Mouse (Mus musculus) fibroblast of lung, adult 2 months (primary cell): ENCODE results near the gene Tent2.

Experiments
- DNase-seq: peaks from one replicate; pipeline ENCODE4 v3.0.0-alpha.2; 2011; ENCODE audit warnings: low read depth

The Tent2 gene

GRCm38 (mm10) chr13:93143819-93144283 lies 48.3 kb downstream of the Tent2 start:
- DNase-seq: peak; percentile 33

DNA sequence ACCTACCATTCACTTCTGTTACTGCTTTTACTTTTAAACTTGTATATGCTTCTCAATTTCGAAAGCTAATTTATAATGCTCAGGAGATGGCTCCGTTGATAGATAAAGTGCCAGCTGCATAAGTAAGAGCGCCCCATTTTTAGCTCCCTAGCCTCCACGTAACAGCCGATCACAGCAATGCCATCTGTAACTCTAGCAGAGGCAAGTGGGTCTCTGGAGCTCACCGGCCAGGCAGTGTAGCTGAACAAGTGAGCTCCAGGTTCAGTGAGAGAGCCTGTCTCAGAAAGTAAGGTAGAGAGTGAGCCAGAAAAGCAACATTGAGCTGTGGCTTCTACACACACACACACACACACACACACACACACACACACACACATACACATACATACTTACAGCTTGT lies 51.0 kb downstream of the Tent2 start:
- DNase-seq: no peak

DNA sequence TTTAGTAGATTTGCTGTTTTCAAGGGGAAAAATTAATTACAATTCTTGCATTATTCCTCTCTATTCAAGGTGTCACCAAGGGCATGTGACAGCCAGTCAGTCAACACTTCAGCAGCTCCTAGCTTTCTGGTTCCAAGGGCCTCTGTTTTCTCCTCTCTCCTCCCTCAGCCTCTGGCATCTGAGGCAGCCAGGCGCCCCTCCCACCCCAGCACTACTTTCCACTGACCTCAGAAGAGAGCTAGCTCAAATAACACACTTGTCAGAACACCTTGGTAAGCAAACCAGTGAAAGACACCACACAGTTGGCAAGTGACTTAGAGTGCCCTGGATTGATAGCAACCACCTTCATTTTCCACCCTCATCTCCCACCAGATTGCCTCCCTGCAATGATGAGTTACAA lies 54.1 kb downstream of the Tent2 start:
- no peak for DNase-seq

DNA sequence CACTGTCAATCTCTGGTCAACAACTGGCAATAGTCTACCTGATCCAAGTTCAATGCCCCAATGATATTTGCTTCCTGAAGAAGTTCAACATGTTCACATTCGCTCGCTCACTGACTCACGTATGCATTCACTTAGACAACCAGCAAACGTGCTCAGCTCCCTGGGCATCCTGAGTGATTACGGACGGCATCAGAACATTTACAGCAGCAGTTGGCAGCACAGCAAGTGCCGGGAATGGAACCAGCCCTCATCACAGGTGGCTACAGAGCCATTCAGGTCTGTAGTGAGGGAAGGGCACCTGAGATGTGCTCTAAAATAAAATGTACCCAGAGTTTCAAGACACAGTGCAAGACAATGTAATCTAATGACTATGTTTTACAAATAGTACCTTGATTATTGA lies 55.1 kb downstream of the Tent2 start:
- DNase-seq: no peak

- DNase-seq: no peak
These were observed 55.9 kb downstream of the Tent2 start for GRCm38 (mm10) chr13:93136251-93136650.

GRCm38 (mm10) chr13:93135501-93135900 lies 56.7 kb downstream of the Tent2 start:
- no peak for DNase-seq

DNA sequence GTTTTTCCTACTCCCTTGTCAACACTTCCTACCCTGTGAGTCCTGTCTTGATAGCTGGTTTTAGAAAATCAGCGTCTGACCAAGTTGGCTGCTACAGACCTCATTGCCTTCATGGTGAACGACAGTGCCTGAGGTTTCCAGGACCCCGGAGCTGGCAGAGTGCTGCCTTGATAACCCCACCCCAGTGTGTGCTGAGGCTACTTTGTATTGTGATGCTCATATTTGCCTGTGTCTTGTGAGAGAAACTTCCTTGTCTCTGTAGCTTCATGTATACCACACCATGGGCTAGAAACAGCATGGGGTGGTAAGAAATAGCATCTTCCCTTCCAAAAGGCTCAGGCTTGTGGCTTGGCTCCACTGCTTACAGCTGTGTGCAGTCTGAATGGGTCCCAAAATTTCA lies 61.5 kb downstream of the Tent2 start:
- no peak for DNase-seq

DNA sequence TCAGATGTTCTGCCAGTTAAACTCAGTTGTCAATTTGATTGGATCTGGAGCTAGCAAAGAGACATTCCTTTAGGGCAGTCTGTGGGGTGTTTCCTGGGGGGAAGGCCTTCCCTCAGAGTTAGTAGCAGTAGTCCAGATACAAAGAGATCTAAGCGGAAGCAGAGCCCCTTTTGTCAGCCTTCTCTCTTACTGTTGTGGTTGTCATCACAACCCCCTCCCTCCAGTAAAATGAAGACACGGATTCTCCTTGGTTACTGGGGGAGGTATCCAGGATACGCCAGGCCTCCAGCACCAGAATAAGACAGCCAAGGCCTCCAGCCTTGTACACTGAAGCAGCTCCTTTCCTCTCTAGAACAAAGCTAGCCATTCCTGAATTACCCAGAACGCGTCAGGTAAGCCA lies 63.2 kb downstream of the Tent2 start:
- DNase-seq: no peak

DNA sequence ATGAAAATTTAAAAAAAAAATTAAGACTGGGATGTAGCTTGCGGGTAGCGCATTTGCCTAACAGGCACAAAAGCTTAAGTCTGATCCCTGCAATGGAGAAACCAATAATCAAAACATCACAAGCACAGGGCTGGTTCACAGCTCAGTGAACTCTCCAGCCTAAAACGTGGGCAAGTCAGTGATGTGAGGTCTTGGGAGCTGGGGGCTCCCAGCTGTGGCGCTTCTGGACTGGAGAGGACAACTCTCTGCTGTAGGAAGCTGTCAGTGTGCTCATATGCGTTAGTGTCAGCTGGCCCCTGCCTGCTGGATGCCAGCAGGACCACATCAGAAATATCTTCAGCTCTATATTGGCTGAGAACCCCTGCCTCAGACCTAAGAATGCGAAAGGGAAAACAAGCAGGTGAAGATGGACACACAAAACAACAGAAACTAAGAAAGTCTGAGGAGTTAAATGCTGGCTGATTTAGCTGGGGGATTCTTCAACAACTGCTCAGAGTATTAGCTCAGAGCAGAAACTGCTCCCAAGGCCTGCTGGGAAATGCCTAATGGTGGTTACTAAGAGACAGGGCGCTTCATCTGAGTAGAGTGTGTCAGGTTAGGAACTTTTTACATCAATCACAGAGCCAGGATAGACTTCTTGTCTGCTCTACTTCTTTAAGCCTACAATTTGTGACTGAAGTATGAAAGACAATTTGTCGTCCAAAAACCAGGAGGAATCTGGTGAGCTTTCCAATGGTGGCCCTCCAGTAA lies 63.9 kb downstream of the Tent2 start:
- DNase-seq: no peak

GRCm38 (mm10) chr13:93122321-93122720 lies 69.9 kb downstream of the Tent2 start:
- no peak for DNase-seq

- no peak for DNase-seq
These were observed 74.9 kb downstream of the Tent2 start for GRCm38 (mm10) chr13:93117241-93117640.

DNA sequence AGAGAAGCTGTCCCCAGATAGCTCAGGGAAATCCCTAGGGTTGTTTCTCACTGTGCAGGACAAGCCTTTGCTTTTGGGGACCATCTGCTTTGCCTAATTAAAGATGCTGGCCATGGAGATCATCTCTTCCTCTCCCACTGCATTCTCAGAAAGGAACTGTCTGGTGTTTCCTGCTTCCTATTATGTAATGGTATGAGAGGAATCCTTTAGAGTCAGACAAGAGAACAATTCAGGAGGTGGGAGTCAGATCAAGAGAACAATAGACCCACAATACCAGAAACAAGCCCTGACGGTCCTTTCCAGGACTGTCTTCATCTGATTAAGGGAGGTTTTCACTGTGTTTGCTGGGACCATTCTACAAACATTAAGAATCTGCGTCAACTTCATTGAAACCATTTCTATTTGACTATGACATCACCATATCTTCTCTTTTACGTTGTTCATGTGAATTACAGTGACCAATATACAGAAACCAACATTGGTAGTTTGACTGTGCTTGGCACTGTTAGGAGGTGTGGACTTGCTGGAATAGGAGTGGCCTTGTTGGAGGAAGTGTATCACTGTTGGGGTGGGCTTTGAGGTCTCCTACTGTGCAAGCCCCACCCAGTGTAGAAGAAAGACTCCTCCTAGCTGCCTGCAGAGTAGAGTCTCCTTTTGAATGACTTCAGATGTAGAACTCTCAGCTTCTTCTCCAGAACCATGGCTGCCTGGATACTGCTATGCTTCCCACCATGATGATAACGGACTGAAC lies 89.7 kb downstream of the Tent2 start:
- DNase-seq: no peak

GRCm38 (mm10) chr13:93098596-93098995 lies 93.6 kb downstream of the Tent2 start:
- no peak for DNase-seq

GRCm38 (mm10) chr13:93096643-93097042 lies 95.5 kb downstream of the Tent2 start:
- DNase-seq: no peak
